Mouse (Mus musculus): ENCODE data around the gene Cpsf4. TPM values are rescaled to one million over a fixed set of nuclear protein-coding genes. Genes with fewer than 3 reads are reported as not detected.
A peak's percentile ranks its signal among the peaks of the same experiment; 100 is the strongest.

Cpsf4 gene
- total and polyA plus RNA-seq, 3 experiments = 10.4 to 12.1 (median 11.0) TPM

DNA sequence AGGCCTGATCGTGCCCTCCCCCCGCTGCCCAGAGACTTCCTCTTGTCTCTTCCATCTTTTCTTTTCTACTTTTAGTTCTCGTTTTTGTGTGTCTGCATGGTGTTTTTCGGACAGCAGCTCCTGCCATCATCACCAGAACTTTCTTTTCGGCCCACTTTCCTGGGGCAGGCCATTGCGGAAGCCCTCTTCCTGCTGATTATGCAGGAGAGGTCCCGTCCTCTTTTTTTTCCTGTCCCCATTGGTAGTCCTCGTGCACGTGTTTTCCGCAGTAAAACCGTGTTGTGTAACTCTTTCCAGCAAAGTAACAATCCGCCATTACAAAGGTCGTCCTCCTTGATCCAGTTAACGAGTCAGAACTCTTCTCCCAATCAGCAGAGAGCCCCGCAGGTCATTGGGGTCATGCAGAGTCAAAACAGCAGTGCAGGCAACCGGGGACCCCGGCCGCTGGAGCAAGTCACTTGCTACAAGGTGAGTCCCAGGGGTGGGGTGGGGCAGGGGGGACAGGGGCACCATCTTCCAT is 11.5 kb downstream of the Cpsf4 start:
- no peaks in the 10 kb centered on the region for H3K79me2 ChIP-seq (replicated peaks; ENCODE audit: control insufficient read depth, insufficient read depth, low read length)
- WGBS = 77% methylated on average over 18 of the region's 18 CpGs
- no peak for DNase-seq
- TF ChIP-seq CTCF (IDR thresholded peaks at IDR 0.05) = no peak
- no peak for TF ChIP-seq POLR2A (IDR thresholded peaks at IDR 0.05; ENCODE audit: insufficient read depth, low read depth, low read length)
- TF ChIP-seq EP300 (IDR thresholded peaks at IDR 0.05; ENCODE audit: insufficient read depth, low read depth, low read length) = no peak
- intact Hi-C loops (cut with DNase I) = no loop called here
- H3K27ac ChIP-seq = no peak overlapping the region
- no peaks in the 10 kb centered on the region for H3K27me3 ChIP-seq (ENCODE audit: control insufficient read depth, insufficient read depth, low read length)
- H3K9ac ChIP-seq (ENCODE audit: low read depth, low read length) = no peak overlapping the region
- H3K36me3 ChIP-seq (ENCODE audit: control insufficient read depth, insufficient read depth, low read length) = no peaks in the 10 kb centered on the region
- no peaks in the 10 kb centered on the region for H3K4me1 ChIP-seq (ENCODE audit: control insufficient read depth, insufficient read depth, low read length)
- no peak overlapping the region for H3K4me3 ChIP-seq

GRCm38 (mm10) chr5:145185244-145185643 is 18.2 kb downstream of the Cpsf4 start:
- Histone ChIP-seq H3K4me1 (ENCODE audit: control insufficient read depth, insufficient read depth, low read length) (peaks cover 7% of the 10 kb centered on the region), H3K27ac (no peak overlapping the region), H3K27me3 (ENCODE audit: control insufficient read depth, insufficient read depth, low read length) (no peaks in the 10 kb centered on the region), H3K9ac (ENCODE audit: low read depth, low read length) (no peak overlapping the region), H3K36me3 (ENCODE audit: control insufficient read depth, insufficient read depth, low read length) (peaks cover 13% of the 10 kb centered on the region), H3K79me2 (replicated peaks; ENCODE audit: control insufficient read depth, insufficient read depth, low read length) (peaks cover 3% of the 10 kb centered on the region), H3K4me3 (no peak overlapping the region)
- TF ChIP-seq EP300 (IDR thresholded peaks at IDR 0.05; ENCODE audit: insufficient read depth, low read depth, low read length) (no peak), POLR2A (IDR thresholded peaks at IDR 0.05; ENCODE audit: insufficient read depth, low read depth, low read length) (no peak), CTCF (IDR thresholded peaks at IDR 0.05) (no peak)
- intact Hi-C loops (cut with DNase I) = no loop called here
- no peak for DNase-seq
- 75% methylated on average over 2 of the region's 2 CpGs for WGBS

GRCm38 (mm10) chr5:145189416-145189815 is 22.4 kb downstream of the Cpsf4 start:
- Histone ChIP-seq H3K27ac (no peak overlapping the region), H3K4me3 (peak overlapping the region; percentile 79; the same call in 1 of the 2 replicates), H3K27me3 (ENCODE audit: control insufficient read depth, insufficient read depth, low read length) (no peaks in the 10 kb centered on the region), H3K79me2 (replicated peaks; ENCODE audit: control insufficient read depth, insufficient read depth, low read length) (peaks cover 6% of the 10 kb centered on the region), H3K36me3 (ENCODE audit: control insufficient read depth, insufficient read depth, low read length) (peaks cover 17% of the 10 kb centered on the region), H3K4me1 (ENCODE audit: control insufficient read depth, insufficient read depth, low read length) (peaks cover 12% of the 10 kb centered on the region), H3K9ac (ENCODE audit: low read depth, low read length) (no peak overlapping the region)
- 69% methylated on average over 6 of the region's 6 CpGs for WGBS
- no peak for DNase-seq
- TF ChIP-seq POLR2A (IDR thresholded peaks at IDR 0.05; ENCODE audit: insufficient read depth, low read depth, low read length) (no peak), EP300 (IDR thresholded peaks at IDR 0.05; ENCODE audit: insufficient read depth, low read depth, low read length) (no peak), CTCF (IDR thresholded peaks at IDR 0.05) (no peak)
- intact Hi-C loops (cut with DNase I) = no loop called here

- no peak for TF ChIP-seq CTCF (IDR thresholded peaks at IDR 0.05)
- no peak for TF ChIP-seq POLR2A (IDR thresholded peaks at IDR 0.05; ENCODE audit: insufficient read depth, low read depth, low read length)
- no peak for TF ChIP-seq EP300 (IDR thresholded peaks at IDR 0.05; ENCODE audit: insufficient read depth, low read depth, low read length)
- DNase-seq = no peak
- peaks cover 19% of the 10 kb centered on the region for H3K36me3 ChIP-seq (ENCODE audit: control insufficient read depth, insufficient read depth, low read length)
- H3K27ac ChIP-seq = peak overlapping the region; percentile 94
- H3K4me3 ChIP-seq = peak overlapping the region; percentile 79
- peak overlapping the region; percentile 80 for H3K9ac ChIP-seq (ENCODE audit: low read depth, low read length)
- peaks cover 12% of the 10 kb centered on the region for H3K4me1 ChIP-seq (ENCODE audit: control insufficient read depth, insufficient read depth, low read length)
- intact Hi-C loops (cut with DNase I) = loop anchor here (2.0 kb wide), 1 partner anchor 24 kb away; the partner anchor contains the start of genes Cpsf4 and Ptcd1
- peaks cover 6% of the 10 kb centered on the region for H3K79me2 ChIP-seq (replicated peaks; ENCODE audit: control insufficient read depth, insufficient read depth, low read length)
- WGBS = 17% methylated on average over 5 of the region's 5 CpGs
- no peaks in the 10 kb centered on the region for H3K27me3 ChIP-seq (ENCODE audit: control insufficient read depth, insufficient read depth, low read length)
Observed at GRCm38 (mm10) chr5:145190373-145190772, 23.4 kb downstream of the Cpsf4 start.

- H3K27ac ChIP-seq = peak overlapping the region; percentile 94
- H3K4me3 ChIP-seq = peak overlapping the region; percentile 79
- no peaks in the 10 kb centered on the region for H3K27me3 ChIP-seq (ENCODE audit: control insufficient read depth, insufficient read depth, low read length)
- peak overlapping the region; percentile 80 for H3K9ac ChIP-seq (ENCODE audit: low read depth, low read length)
- peaks cover 19% of the 10 kb centered on the region for H3K36me3 ChIP-seq (ENCODE audit: control insufficient read depth, insufficient read depth, low read length)
- DNase-seq = peak; percentile 93 to 94
- WGBS = under 1% methylated on average over 40 of the region's 41 CpGs
- intact Hi-C loops (cut with DNase I) = loop anchor here (1.0 to 2.0 kb wide), 3 partner anchors 13 to 40 kb away; partner anchors contain the start of genes Cpsf4, Ptcd1, Zfp655 and Zkscan5
- peaks cover 11% of the 10 kb centered on the region for H3K4me1 ChIP-seq (ENCODE audit: control insufficient read depth, insufficient read depth, low read length)
- TF ChIP-seq CTCF (IDR thresholded peaks at IDR 0.05) (no peak), POLR2A (IDR thresholded peaks at IDR 0.05; ENCODE audit: insufficient read depth, low read depth, low read length) (peak; percentile 94), EP300 (IDR thresholded peaks at IDR 0.05; ENCODE audit: insufficient read depth, low read depth, low read length) (peak; percentile 42; the same call in 1 of the 2 replicates)
- peaks cover 6% of the 10 kb centered on the region for H3K79me2 ChIP-seq (replicated peaks; ENCODE audit: control insufficient read depth, insufficient read depth, low read length)
Observed at GRCm38 (mm10) chr5:145190875-145191798, 24.1 kb downstream of the Cpsf4 start.
